Mouse (Mus musculus) CD4-positive helper T cell, adult 2 months (primary cell): ENCODE results near the gene L3mbtl2.

Source experiments
- DNase-seq: peaks from one replicate; pipeline ENCODE4 v3.0.0-alpha.2; 2012; ENCODE audit warnings: low read depth, missing footprints, low spot score

L3mbtl2 gene

DNA sequence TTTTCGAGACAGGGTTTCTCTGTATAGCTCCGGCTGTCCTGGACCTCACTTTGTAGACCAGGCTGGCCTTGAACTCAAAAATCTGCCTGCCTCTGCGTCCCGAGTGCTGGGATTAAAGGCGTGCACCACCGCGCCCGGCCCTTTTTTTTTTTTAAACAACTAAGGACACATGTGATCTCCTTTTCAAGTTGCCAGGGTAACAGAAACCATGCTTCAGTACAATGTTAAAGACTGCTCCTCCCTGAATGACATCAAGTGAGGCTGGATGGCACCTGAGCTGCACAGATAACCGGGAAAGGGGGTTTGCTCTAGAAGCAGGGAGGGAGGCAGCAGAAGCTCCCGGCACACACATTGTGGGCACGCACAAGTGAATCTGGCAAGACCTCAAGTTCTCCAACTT is 45.3 kb downstream of the L3mbtl2 start:
- DNase-seq, result no peak

DNA sequence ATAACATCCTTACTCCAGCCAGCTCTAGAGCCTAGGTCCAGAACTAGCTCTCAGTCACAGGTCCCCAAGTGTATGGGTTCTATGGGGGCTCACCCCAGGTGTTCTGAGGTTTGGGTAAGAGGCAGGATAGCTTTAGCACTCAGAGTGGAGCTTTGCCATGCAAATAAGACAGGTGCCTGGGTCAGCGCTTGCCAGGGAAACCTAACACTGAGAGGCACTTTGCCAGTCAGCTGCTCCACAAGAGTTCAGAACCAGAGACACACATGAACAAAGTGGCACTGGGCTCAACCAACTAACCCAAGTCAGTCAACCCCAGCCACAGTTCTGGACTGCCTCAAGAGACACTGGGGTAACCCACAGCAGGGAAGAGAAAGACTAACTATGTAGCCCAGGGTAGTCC is 46.0 kb downstream of the L3mbtl2 start:
- no peak for DNase-seq

DNA sequence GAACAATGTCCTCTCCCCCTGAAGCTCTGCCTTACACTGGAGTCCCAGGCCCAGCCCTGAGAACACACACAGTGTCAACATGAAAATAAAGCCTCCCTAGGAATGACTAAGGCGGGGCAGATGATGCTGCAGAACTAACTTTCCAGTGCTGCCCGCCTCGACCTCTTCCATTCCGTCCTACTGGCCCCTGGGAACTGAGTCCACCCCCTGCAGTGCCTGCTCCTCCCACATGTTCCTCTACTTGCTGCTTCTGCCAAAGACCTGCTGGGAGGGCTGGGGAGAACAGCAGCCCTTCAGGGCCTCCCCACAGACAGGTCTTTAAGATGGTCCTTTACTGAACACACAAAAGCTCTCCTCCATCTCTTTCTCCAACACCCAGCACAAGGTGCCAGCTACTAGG is 47.1 kb downstream of the L3mbtl2 start:
- no peak for DNase-seq

DNA sequence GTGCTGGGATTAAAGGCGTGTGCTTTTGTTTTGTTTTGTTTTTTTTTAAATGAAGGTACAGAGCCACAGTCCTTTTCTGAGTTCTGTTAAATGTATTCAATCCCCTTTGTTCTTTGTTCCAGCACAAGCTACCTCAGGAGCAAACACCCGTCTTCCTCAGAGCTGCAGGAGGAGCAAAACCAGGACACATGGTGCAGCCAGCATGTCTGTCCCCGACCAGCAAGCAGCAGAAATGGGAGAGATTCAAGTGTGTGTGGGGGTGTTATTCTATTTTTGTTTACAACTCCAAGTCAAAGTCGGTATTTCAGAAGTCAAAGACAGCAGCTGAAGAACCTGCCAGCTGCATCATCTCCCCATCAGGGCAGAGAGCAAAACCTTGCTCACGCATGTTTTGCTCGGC is 50.1 kb downstream of the L3mbtl2 start:
- no peak for DNase-seq

DNA sequence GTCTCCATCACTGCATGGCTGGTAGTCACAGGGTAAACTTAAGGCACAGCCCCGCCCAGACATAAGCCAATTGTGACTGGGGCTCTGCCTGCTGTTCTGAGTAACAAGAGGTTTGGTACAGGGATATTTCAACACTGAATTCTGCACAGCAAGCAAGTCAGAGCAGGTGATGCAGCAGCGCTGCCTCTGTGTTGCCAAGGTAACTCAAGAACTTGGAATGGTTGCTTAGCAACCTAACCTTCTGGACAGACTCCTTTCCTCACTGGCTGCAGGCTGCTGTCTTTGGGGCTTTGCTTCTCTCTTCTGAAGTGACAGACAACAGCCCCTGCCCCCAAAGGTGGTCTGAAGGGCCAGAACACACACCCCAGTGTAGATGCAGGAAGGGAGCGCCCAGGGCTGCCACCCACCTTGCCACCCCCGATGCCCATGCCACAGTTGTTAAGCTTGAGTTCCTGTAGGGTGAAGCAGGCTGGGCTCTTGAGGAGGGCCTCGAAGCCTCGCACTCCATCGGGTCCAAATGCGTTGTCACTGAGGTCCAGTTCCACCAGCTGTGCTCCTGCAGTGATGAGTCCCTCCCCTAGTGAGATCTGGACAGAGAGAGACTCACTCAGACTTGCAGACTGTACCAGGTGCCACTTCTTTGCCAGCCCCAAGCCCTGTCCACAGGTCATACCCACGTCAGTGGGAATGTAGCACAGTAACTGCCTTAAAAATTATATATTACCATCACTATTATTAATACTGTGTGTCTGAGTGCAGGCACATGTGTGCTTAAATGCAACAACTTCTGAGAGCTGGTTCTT is 54.8 kb downstream of the L3mbtl2 start:
- DNase-seq, result no peak

DNA sequence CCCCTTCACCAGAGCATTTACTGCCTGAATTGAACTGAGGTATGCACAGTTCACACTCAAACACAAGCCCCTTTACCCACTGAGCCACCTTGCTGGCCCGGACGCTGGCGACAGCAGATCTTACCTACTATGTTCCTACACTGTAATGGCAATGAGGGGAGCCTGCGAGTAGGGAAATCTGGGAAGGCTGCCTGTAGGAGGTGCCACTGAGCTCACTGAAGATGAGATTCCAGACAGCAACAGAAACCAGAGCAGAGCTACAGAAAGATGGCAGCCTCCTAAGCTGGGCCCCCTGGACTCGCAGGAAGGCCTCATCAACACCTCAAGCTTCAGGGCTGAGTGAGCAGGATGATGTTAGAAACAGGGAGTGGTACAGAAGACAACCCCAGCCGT is 55.4 kb downstream of the L3mbtl2 start:
- DNase-seq, result no peak

DNA sequence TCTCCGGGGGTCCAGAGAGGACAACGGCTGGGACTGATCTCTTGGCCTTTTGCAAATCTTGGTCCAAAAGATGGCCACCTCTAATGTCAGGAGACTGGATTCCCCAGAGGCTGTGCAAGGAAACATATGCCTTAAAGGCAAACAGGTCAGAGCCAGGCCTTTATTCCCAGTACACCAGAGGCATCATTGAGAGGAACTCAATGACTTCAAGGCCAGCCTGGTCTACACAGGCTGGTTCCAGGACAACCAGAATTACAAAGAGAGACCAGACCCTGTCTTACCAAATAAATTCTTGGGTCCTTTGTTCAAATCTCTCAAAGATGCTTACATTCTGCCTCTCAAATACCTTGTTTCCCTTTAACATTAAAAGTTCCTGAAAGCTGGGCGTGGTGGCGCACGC is 58.7 kb downstream of the L3mbtl2 start:
- no peak for DNase-seq

DNA sequence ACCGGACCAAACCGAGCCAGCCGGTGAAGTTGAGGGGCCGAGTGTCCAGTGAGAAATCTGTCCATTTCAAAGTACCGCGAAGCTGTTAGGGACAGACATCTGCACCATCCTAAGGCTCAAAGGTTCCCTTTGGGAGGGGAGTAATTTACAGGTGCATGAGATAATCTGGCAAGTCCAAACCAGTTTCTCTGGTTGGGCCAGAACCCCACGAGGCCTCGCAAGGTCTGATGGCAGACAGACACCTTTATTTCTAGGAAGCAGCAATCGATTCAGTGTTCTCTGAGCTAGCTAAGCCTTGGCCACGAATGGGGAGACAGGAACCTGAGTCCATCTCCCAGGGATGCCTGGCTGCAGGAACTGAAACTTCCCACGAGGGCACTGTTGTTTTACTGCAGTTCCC is 60.0 kb downstream of the L3mbtl2 start:
- no peak for DNase-seq

DNA sequence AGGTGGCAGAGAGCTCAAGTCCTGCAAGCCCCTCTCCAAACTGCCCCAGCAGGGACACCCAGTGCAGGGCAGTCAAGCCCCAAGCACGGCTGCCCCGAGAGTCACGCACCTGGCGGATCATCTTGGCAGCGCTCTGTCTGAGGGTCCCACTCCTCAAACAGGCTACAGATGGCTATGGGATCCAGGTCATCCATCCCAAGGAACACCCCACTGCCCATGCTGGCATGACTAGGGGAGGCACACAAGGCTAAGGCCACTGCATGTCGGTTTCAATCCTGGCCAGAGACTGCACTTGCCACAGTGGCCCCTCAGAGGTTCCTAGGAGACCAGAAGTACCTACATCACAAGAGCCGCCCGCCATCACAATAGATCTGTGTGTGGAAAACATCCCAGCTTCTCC is 62.3 kb downstream of the L3mbtl2 start:
- no peak for DNase-seq

DNA sequence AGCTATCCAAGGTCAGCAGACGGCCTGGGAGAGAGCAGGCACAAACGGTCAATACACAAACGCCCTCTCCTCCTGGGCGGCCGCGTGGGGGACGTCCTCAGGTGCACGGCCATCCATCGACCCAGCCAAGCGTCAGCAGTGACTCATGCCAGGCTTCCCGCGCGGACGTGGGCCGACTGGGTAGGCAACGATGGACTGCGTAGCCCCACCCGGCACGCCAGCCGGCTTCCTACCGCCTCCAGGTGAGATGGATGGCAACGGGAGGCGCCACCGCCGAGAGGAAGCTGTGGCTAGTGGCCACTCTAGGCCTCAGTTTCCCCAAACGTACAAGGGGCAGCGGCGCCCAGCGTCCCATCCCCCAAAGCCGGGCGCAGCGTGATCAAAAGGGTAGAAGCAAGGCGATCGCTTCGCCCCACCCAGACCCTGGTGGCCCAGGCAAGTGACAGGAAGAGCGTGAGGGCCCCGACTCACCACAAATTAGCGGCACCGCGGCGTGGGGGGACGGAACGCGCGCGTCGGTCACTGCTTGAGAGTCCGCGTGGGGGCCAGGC is 65.6 kb downstream of the L3mbtl2 start:
- DNase-seq, result no peak

DNA sequence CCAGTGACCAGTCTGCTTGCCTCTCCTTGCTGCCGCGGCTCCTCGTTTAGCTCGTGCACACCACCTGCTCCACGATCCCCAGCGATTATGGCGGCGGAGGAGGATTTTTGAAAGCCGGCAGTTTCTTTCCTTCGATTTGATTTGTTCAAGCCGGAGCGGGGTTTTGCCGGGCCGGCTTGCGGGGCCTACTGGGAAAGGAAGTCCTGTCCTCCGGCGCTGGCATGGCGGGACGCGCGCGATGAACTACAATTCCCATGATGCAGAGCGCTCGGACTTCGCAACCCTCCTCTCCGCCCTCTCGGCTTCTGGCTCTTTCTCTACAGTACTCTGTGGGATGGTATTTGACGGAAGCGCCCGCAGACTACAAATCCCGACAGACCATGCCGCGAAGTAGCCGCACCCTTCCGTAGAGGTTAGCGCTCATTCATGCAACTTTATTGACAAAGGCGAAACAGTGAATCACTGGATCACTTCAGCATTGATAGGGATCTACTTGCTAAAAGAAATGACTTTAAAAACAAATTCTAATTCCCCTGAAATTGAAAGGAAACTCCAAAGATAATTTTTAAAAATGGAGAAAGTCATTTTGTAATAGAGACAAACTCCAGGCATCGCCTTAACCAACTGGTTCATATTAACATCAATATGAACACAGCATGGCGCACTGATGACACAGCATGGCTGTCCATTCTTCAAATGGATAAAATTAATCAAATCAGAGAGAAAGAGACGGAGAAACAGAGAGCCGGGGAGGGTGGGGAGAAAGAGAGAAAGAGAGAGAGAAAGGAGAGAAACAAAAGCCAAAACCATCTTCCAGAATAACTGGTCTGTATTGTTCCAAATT is 66.3 kb downstream of the L3mbtl2 start:
- DNase-seq, result peak; percentile 99

DNA sequence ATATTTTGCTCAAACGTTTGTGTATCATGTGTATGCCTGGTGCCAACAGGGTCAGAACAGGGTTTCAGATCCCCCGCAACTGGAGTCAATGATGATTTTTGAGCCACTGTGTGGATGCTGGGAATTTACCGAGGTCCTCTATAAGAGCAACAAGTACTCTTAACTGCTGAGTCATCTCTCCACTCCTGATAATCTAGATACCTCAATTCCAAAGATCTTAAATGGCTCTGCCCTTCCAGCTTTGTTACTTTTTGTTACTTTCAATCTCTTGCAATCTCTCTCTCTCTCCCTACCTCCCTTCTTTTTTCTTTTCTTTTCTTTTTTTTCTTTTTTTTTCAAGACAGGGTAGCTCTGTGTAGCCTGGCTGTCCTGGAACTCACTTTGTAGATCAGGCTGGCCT is 71.4 kb downstream of the L3mbtl2 start:
- DNase-seq, result no peak
